Mouse (Mus musculus): ENCODE measurements around the gene Cntrl. TPM values are rescaled to one million over a fixed set of nuclear protein-coding genes. Genes with fewer than 3 reads are reported as not detected.
A peak's percentile ranks its signal among the peaks of the same experiment; 100 is the strongest.

Gene Cntrl
- polyA plus RNA-seq (2014; fragmentation: Nextera tagmentation; extraction: Ambion mirVana), result 21.0 and 22.5 TPM in 2 replicates

- H3K9ac ChIP-seq (ENCODE audit: low read length), result peak within 1 kb of the TSS; percentile 81
- under 1% methylated on average over 62 of the region's 62 CpGs for WGBS
- ATAC-seq (ENCODE audit: insufficient number of reproducible peaks, insufficient read depth, low FRiP score, low read depth), result peak; percentile 94
- H3K4me2 ChIP-seq (ENCODE audit: low read length), result peak within 1 kb of the TSS; percentile 80
- H3K9me3 ChIP-seq (ENCODE audit: control insufficient read depth, low read length), result no peaks in the 10 kb centered on the region
- peaks cover 0 to 6% of the 10 kb centered on the region in 2 experiments; a peak in 1 of 4 replicates for H3K4me1 ChIP-seq (ENCODE audit: control insufficient read depth in 2 of 2, insufficient read depth in 2 of 2, low read length in 2 of 2)
- peak within 1 kb of the TSS; percentile 84 to 94 for H3K4me3 ChIP-seq (ENCODE audit: control insufficient read depth in 1 of 2, insufficient read depth in 1 of 2, low read depth in 1 of 2, low read length in 2 of 2)
- no peaks in the 10 kb centered on the region for H3K36me3 ChIP-seq (ENCODE audit: control insufficient read depth, insufficient read depth, low read length)
- no peaks in the 10 kb centered on the region for H3K27me3 ChIP-seq (ENCODE audit: control insufficient read depth, insufficient read depth, low read length)
- peak within 1 kb of the TSS; percentile 66 to 83 for H3K27ac ChIP-seq (replicated peaks in 1 of 2; ENCODE audit: control insufficient read depth in 1 of 2, insufficient read depth in 1 of 2, low read depth in 2 of 2, low read length in 2 of 2)
Measured at GRCm38 (mm10) chr2:35109141-35109923, at the start of gene Cntrl. Gene Cntrl (plus strand): TSS chr2:35109492.

GRCm38 (mm10) chr2:35060256-35060655 lies 49.0 kb upstream of the Cntrl start:
- ATAC-seq (ENCODE audit: insufficient number of reproducible peaks, insufficient read depth, low FRiP score, low read depth), result no peak
- WGBS, result 77% methylated on average over 5 of the region's 5 CpGs

DNA sequence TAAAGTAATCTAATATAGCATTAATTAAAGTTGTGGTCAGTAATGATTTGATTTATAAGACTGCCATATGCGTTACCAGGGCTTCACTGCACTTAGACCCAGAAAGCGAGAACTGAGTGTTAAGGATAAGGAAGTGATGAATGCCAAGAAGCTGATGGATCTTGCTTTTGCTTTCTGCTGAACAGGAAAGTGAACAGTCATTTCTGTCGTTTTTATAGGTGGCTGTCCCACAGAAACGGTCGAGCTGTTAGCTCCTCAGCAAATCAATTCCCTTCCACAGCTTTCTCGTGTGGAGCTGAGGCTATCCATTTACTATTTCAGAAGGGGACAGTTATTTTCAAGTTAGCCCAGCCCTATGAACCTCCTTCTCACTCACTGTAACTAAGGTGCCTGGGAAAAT lies 48.4 kb upstream of the Cntrl start:
- no peak overlapping the region for H3K4me2 ChIP-seq (ENCODE audit: low read length)
- no peak for ATAC-seq (ENCODE audit: insufficient number of reproducible peaks, insufficient read depth, low FRiP score, low read depth)
- H3K27ac ChIP-seq (replicated peaks in 1 of 2; ENCODE audit: control insufficient read depth in 1 of 2, insufficient read depth in 1 of 2, low read depth in 2 of 2, low read length in 2 of 2), result no peak overlapping the region
- H3K4me3 ChIP-seq (ENCODE audit: control insufficient read depth in 1 of 2, insufficient read depth in 1 of 2, low read depth in 1 of 2, low read length in 2 of 2), result no peak overlapping the region
- no peaks in the 10 kb centered on the region for H3K4me1 ChIP-seq (ENCODE audit: control insufficient read depth in 2 of 2, insufficient read depth in 2 of 2, low read length in 2 of 2)
- H3K9ac ChIP-seq (ENCODE audit: low read length), result no peak overlapping the region
- H3K9me3 ChIP-seq (ENCODE audit: control insufficient read depth, low read length), result no peaks in the 10 kb centered on the region
- no peaks in the 10 kb centered on the region for H3K36me3 ChIP-seq (ENCODE audit: control insufficient read depth, insufficient read depth, low read length)
- 67% methylated on average over 6 of the region's 6 CpGs for WGBS
- no peaks in the 10 kb centered on the region for H3K27me3 ChIP-seq (ENCODE audit: control insufficient read depth, insufficient read depth, low read length)

More at GRCm38 (mm10) chr2:35060256-35060655, 49.0 kb upstream of the Cntrl start:
- Histone ChIP-seq H3K4me1 (ENCODE audit: control insufficient read depth in 2 of 2, insufficient read depth in 2 of 2, low read length in 2 of 2) (no peaks in the 10 kb centered on the region), H3K27me3 (ENCODE audit: control insufficient read depth, insufficient read depth, low read length) (no peaks in the 10 kb centered on the region), H3K4me3 (ENCODE audit: control insufficient read depth in 1 of 2, insufficient read depth in 1 of 2, low read depth in 1 of 2, low read length in 2 of 2) (no peak overlapping the region), H3K36me3 (ENCODE audit: control insufficient read depth, insufficient read depth, low read length) (no peaks in the 10 kb centered on the region), H3K9me3 (ENCODE audit: control insufficient read depth, low read length) (no peaks in the 10 kb centered on the region), H3K27ac (replicated peaks in 1 of 2; ENCODE audit: control insufficient read depth in 1 of 2, insufficient read depth in 1 of 2, low read depth in 2 of 2, low read length in 2 of 2) (no peak overlapping the region), H3K9ac (ENCODE audit: low read length) (no peak overlapping the region), H3K4me2 (ENCODE audit: low read length) (no peak overlapping the region)

DNA sequence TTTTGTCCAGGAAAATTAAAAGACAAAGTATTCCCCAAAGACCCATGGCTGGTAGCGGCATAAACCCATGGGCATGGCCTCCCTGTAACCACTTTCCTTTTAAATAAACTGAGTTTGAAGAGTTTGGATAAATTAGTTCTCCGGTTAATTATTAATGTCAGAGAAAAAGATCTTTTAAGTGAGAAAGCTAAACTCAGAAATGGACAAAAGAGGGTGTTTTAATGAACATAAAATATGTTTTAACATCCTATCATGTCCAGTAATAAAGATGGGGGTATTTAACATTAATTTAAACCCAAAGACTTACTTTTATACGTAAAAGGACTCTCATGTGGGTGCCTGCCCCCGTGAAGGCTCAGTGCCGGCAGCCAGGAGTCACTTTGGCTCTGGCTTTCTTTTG lies 48.0 kb upstream of the Cntrl start, which contains the start of gene Hc:
Gene Hc (minus strand): TSS at position 101 of the 400 bp plus-strand sequence.
- no peaks in the 10 kb centered on the region for H3K9me3 ChIP-seq (ENCODE audit: control insufficient read depth, low read length)
- ATAC-seq (ENCODE audit: insufficient number of reproducible peaks, insufficient read depth, low FRiP score, low read depth), result no peak
- H3K4me1 ChIP-seq (ENCODE audit: control insufficient read depth in 2 of 2, insufficient read depth in 2 of 2, low read length in 2 of 2), result no peaks in the 10 kb centered on the region
- H3K36me3 ChIP-seq (ENCODE audit: control insufficient read depth, insufficient read depth, low read length), result no peaks in the 10 kb centered on the region
- no peak within 1 kb of the TSS for H3K4me3 ChIP-seq (ENCODE audit: control insufficient read depth in 1 of 2, insufficient read depth in 1 of 2, low read depth in 1 of 2, low read length in 2 of 2)
- no peaks in the 10 kb centered on the region for H3K27me3 ChIP-seq (ENCODE audit: control insufficient read depth, insufficient read depth, low read length)
- no peak within 1 kb of the TSS for H3K27ac ChIP-seq (replicated peaks in 1 of 2; ENCODE audit: control insufficient read depth in 1 of 2, insufficient read depth in 1 of 2, low read depth in 2 of 2, low read length in 2 of 2)
- H3K9ac ChIP-seq (ENCODE audit: low read length), result no peak within 1 kb of the TSS
- WGBS, result 79% methylated on average over 5 of the region's 5 CpGs
- no peak within 1 kb of the TSS for H3K4me2 ChIP-seq (ENCODE audit: low read length)

DNA sequence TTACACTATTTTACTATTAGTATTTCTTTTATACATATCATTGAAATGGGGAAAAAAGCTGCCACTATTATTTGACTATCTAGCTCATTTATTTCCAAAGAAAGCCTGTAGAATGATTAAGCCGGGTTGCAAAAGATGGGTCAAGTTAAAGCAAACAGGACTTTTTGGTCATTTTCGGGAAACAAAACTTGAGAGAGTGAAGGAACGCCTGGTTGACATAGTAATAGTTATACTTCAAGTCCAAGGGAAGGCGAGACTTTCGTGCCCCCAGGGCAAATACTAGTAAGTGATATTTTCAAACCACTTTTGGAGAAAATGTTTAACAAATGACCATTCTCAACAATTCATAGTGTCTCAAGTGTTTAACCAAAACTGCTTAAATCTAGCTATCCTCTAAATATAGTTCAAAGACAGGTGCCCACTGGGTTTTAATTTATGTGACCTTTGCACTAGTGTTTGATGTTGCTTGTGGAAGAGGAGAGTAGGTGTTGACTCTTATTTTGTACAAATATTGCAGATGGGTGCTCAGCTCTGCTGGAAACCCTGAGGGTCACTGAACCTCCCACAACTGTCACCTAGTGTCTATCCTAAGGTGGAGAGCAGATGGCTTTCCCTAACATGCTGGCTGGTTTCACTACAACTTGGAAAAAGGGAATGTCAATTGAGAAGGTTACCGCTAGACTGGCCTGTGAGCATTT lies 45.8 kb upstream of the Cntrl start:
- ATAC-seq (ENCODE audit: insufficient number of reproducible peaks, insufficient read depth, low FRiP score, low read depth), result no peak
- Histone ChIP-seq H3K4me1 (ENCODE audit: control insufficient read depth in 2 of 2, insufficient read depth in 2 of 2, low read length in 2 of 2) (no peaks in the 10 kb centered on the region), H3K4me2 (ENCODE audit: low read length) (no peak overlapping the region), H3K27ac (replicated peaks in 1 of 2; ENCODE audit: control insufficient read depth in 1 of 2, insufficient read depth in 1 of 2, low read depth in 2 of 2, low read length in 2 of 2) (no peak overlapping the region), H3K9me3 (ENCODE audit: control insufficient read depth, low read length) (no peaks in the 10 kb centered on the region), H3K27me3 (ENCODE audit: control insufficient read depth, insufficient read depth, low read length) (no peaks in the 10 kb centered on the region), H3K36me3 (ENCODE audit: control insufficient read depth, insufficient read depth, low read length) (no peaks in the 10 kb centered on the region), H3K4me3 (ENCODE audit: control insufficient read depth in 1 of 2, insufficient read depth in 1 of 2, low read depth in 1 of 2, low read length in 2 of 2) (no peak overlapping the region), H3K9ac (ENCODE audit: low read length) (no peak overlapping the region)
- WGBS, result 86% methylated on average over 6 of the region's 6 CpGs

DNA sequence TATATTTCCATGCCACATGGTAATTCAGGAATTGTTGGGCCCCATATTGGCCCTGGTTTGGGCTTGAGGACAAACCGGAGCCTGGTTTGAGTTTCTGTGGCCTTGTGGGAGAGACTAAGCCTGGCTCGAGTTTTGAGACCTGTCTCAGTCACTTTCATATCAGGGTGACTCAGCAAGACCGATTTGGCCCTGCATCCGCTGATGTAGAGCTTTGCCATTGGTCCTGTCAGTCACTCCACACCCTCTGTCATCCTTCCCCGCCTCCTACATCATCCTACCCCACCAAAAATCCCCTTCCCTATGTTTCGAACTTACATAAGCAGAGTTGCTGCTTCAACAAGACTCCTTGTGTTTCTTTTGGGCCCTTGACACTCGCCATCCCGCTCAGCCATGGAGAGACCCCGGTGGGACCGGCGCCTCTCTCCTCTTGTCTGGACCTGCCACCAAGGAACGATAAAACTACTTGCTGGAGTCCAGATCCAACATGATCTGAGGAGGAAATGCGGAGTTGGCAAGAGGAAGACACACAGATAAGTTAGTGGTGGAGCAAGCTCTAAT lies 42.7 kb upstream of the Cntrl start:
- Histone ChIP-seq H3K4me3 (ENCODE audit: control insufficient read depth in 1 of 2, insufficient read depth in 1 of 2, low read depth in 1 of 2, low read length in 2 of 2) (no peak overlapping the region), H3K4me1 (ENCODE audit: control insufficient read depth in 2 of 2, insufficient read depth in 2 of 2, low read length in 2 of 2) (no peaks in the 10 kb centered on the region), H3K9me3 (ENCODE audit: control insufficient read depth, low read length) (no peaks in the 10 kb centered on the region), H3K36me3 (ENCODE audit: control insufficient read depth, insufficient read depth, low read length) (no peaks in the 10 kb centered on the region), H3K9ac (ENCODE audit: low read length) (no peak overlapping the region), H3K27me3 (ENCODE audit: control insufficient read depth, insufficient read depth, low read length) (no peaks in the 10 kb centered on the region), H3K27ac (replicated peaks in 1 of 2; ENCODE audit: control insufficient read depth in 1 of 2, insufficient read depth in 1 of 2, low read depth in 2 of 2, low read length in 2 of 2) (no peak overlapping the region), H3K4me2 (ENCODE audit: low read length) (no peak overlapping the region)
- no peak for ATAC-seq (ENCODE audit: insufficient number of reproducible peaks, insufficient read depth, low FRiP score, low read depth)
- WGBS, result 78% methylated on average over 13 of the region's 13 CpGs

- Histone ChIP-seq H3K9ac (ENCODE audit: low read length) (no peak overlapping the region), H3K36me3 (ENCODE audit: control insufficient read depth, insufficient read depth, low read length) (no peaks in the 10 kb centered on the region), H3K27ac (replicated peaks in 1 of 2; ENCODE audit: control insufficient read depth in 1 of 2, insufficient read depth in 1 of 2, low read depth in 2 of 2, low read length in 2 of 2) (no peak overlapping the region), H3K27me3 (ENCODE audit: control insufficient read depth, insufficient read depth, low read length) (no peaks in the 10 kb centered on the region), H3K9me3 (ENCODE audit: control insufficient read depth, low read length) (no peaks in the 10 kb centered on the region), H3K4me3 (ENCODE audit: control insufficient read depth in 1 of 2, insufficient read depth in 1 of 2, low read depth in 1 of 2, low read length in 2 of 2) (no peak overlapping the region), H3K4me2 (ENCODE audit: low read length) (no peak overlapping the region), H3K4me1 (ENCODE audit: control insufficient read depth in 2 of 2, insufficient read depth in 2 of 2, low read length in 2 of 2) (no peaks in the 10 kb centered on the region)
- WGBS, result 74% methylated on average over 11 of the region's 11 CpGs
- ATAC-seq (ENCODE audit: insufficient number of reproducible peaks, insufficient read depth, low FRiP score, low read depth), result no peak
Measured at GRCm38 (mm10) chr2:35067117-35067516, 42.2 kb upstream of the Cntrl start.

All from heart, embryonic 14.5 days (tissue).